Mouse (Mus musculus) midbrain, embryonic 11.5 days (tissue): ENCODE measurements around the gene Piwil4. TPM values are rescaled to one million over a fixed set of nuclear protein-coding genes. Genes with fewer than 3 reads are reported as not detected.

Experiments
- ATAC-seq: fragments of 200-750 bp; cut with Nextera tagmentation; 2 replicates; pipeline ENCODE4 v1.8.0; 2017; ENCODE audit warnings: moderate TSS enrichment, moderate library complexity; ENCODE audit not compliant: low FRiP score
- DNase-seq: peaks from one replicate; pipeline ENCODE4 v3.0.0; 2015; ENCODE audit warnings: low spot score; ENCODE audit errors: missing footprints
- H3K27ac ChIP-seq: fragments of 300-500 bp; sonication (generic); 2 replicates; pipeline ENCODE4 v1.5.1; 2014; ENCODE audit warnings: low read depth, low read length
- H3K27me3 ChIP-seq: fragments of 300-500 bp; sonication (generic); 2 replicates; pipeline ENCODE4 v1.6.1; 2014; ENCODE audit warnings: mild to moderate bottlenecking, low read length, moderate library complexity, mixed read lengths; ENCODE audit not compliant: control insufficient read depth, insufficient read depth
- H3K36me3 ChIP-seq: fragments of 300-500 bp; sonication (generic); 2 replicates; pipeline ENCODE4 v1.6.1; 2014; ENCODE audit warnings: mild to moderate bottlenecking, low read length, moderate library complexity, mixed read lengths; ENCODE audit not compliant: control insufficient read depth, insufficient read depth
- H3K4me1 ChIP-seq: fragments of 300-500 bp; sonication (generic); 2 replicates; pipeline ENCODE4 v1.6.1; 2014; ENCODE audit warnings: low read length; ENCODE audit not compliant: control insufficient read depth, insufficient read depth
- H3K4me2 ChIP-seq: fragments of 300-500 bp; sonication (generic); 2 replicates; pipeline ENCODE4 v1.6.1; 2014; ENCODE audit warnings: mild to moderate bottlenecking, moderate library complexity
- H3K4me3 ChIP-seq: fragments of 300-500 bp; sonication (generic); 2 replicates; pipeline ENCODE4 v1.5.1; 2014; ENCODE audit warnings: low read depth, low read length
- H3K9ac ChIP-seq: fragments of 300-500 bp; sonication (generic); 2 replicates; pipeline ENCODE4 v1.6.1; 2014; ENCODE audit warnings: low read length
- H3K9me3 ChIP-seq: fragments of 300-500 bp; sonication (generic); 2 replicates; pipeline ENCODE4 v1.6.1; 2016; ENCODE audit warnings: low read length; ENCODE audit not compliant: control insufficient read depth
- WGBS: fragments of 180-500 bp; shearing (Covaris S2); extraction: QIAGEN DNeasy Blood & Tissue Kit; methylation state at CpG from one replicate; pipeline ENCODE4 v1.1.7; 2014; 5-methylcytosine and 5-hydroxymethylcytosine counted together
- polyA plus RNA-seq: library from polyadenylated mRNA; unstranded; fragments of >200 nt; fragmentation: Nextera tagmentation; extraction: Ambion mirVana; gene quantifications from 2 replicates; pipeline ENCODE4 v1.2.1, GENCODE M21; 2014

Piwil4 gene
- polyA plus RNA-seq, 1 experiment from 2014 or later: 0.08 TPM

DNA sequence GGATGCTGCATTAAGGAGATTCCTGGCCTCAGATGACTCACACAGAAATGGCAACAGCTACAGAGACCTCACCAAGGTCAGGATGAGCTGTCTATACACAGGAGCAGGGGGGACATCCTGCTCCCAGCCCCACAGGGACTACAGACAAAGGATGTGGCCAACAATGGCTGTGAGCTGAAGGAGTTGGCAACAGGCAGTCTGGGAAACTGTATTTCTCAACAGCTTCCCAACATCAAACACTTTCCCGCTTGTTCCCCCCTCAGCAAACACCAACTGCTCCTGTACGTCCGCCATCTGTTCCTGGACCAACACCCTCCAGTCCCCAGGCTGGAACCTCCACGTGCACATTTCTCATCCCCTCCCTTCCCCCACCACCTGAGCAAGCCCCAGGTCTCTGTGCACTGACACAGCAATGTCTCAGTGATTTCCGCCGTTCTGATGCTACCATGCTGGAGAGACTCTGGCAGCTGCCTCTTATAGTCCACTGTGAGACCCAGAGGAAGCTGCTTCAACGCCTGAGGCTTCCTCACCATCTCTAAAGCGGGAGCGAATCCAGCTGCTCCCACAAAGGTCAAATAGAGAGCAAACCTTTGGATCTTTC, 9.5 kb downstream of the Piwil4 start:
- 65% methylated on average over 9 of the region's 9 CpGs for WGBS

DNA sequence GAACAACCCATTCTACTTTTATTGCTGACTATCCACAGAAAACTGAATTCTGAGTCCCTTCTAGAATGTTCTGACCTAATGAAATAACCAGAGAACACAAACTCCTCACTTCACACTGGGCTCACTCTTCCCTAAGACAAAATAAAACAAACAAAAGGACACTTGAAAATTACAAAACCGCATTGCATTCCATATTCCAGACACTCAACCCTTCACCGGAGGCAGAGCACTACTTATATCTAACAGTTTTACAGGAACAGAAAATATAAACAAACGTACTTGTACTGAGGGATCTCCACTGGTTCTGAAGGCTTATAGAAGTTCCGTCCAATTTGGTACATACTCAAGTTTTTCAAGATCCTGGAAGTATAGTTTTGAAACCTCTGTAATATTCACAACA, 12.2 kb downstream of the Piwil4 start:
- H3K4me1 ChIP-seq: no peaks in the 10 kb centered on the region
- H3K27ac ChIP-seq: no peak overlapping the region
- DNase-seq (no peak), ATAC-seq (no peak)
- no peaks in the 10 kb centered on the region for H3K36me3 ChIP-seq
- H3K27me3 ChIP-seq: no peaks in the 10 kb centered on the region
- no peak overlapping the region for H3K9ac ChIP-seq
- WGBS: 88% methylated on average over 4 of the region's 4 CpGs
- no peak overlapping the region for H3K4me3 ChIP-seq
- no peaks in the 10 kb centered on the region for H3K9me3 ChIP-seq
- H3K4me2 ChIP-seq: no peak overlapping the region

More for the DNA sequence above, 9.5 kb downstream of the Piwil4 start:
- no peak overlapping the region for H3K4me3 ChIP-seq
- no peak overlapping the region for H3K9ac ChIP-seq
- no peaks in the 10 kb centered on the region for H3K27me3 ChIP-seq
- no peaks in the 10 kb centered on the region for H3K36me3 ChIP-seq
- no peaks in the 10 kb centered on the region for H3K4me1 ChIP-seq
- H3K27ac ChIP-seq: no peak overlapping the region
- H3K4me2 ChIP-seq: no peak overlapping the region
- DNase-seq (no peak), ATAC-seq (0 out of 2 replicates have a peak, but pooled peaks have one; percentile 24)
- no peaks in the 10 kb centered on the region for H3K9me3 ChIP-seq

DNA sequence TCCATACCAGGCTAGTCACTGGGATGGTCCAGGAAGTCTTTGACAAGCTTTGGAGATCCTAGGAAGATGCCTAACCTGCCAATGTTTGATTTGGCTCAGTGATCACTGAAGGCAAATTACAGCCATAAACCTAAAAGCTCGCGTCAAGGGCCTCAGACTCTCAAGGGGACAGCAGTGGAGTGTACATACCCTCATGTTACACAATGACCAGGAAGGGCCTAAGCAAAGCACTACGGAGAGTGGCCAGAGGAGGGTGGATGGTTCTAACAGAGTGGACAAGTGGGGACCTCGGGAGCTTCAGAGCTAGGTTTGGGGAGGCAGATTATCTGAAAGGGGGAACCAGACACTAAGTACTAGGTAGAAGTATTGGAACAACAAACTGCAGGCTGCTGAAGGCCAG, 13.9 kb downstream of the Piwil4 start:
- 89% methylated on average over 4 of the region's 4 CpGs for WGBS
- no peaks in the 10 kb centered on the region for H3K36me3 ChIP-seq
- H3K4me3 ChIP-seq: no peak overlapping the region
- no peaks in the 10 kb centered on the region for H3K27me3 ChIP-seq
- DNase-seq: no peak
- ATAC-seq: no peak
- H3K27ac ChIP-seq: no peak overlapping the region
- no peaks in the 10 kb centered on the region for H3K9me3 ChIP-seq
- no peaks in the 10 kb centered on the region for H3K4me1 ChIP-seq
- no peak overlapping the region for H3K4me2 ChIP-seq
- H3K9ac ChIP-seq: no peak overlapping the region

DNA sequence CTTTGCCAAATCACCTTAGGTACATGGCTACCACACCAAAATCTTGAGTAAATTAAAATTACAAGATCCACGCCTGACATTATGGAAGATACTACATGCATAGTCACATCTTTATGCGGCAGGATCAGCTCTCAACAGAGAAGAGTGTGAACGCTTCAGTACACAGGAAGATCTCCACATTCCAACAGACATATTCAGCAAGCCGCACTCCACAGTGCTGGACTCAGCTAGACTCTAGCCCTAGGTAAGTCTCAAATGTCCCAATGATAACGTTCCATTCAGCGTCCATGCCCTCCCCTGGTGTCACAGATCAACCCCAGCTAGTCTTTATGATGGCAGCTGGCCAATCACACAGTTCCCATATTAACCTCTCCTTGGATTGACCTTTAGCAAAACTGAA, 14.5 kb downstream of the Piwil4 start:
- DNase-seq (no peak), ATAC-seq (no peak)
- Histone ChIP-seq H3K4me3 (no peak overlapping the region), H3K4me2 (no peak overlapping the region), H3K9ac (no peak overlapping the region), H3K9me3 (no peaks in the 10 kb centered on the region), H3K27ac (no peak overlapping the region), H3K36me3 (no peaks in the 10 kb centered on the region), H3K4me1 (no peaks in the 10 kb centered on the region), H3K27me3 (no peaks in the 10 kb centered on the region; the same call in 1 of the 2 replicates)
- 89% methylated on average over 6 of the region's 6 CpGs for WGBS

GRCm38 (mm10) chr9:14724755-14725420, 15.6 kb downstream of the Piwil4 start:
- H3K27me3 ChIP-seq: no peaks in the 10 kb centered on the region; the same call in 1 of the 2 replicates
- H3K27ac ChIP-seq: no peak overlapping the region
- H3K9me3 ChIP-seq: no peaks in the 10 kb centered on the region
- H3K4me1 ChIP-seq: no peaks in the 10 kb centered on the region
- H3K36me3 ChIP-seq: no peaks in the 10 kb centered on the region
- ATAC-seq (no peak), DNase-seq (no peak)
- no peak overlapping the region for H3K9ac ChIP-seq
- H3K4me3 ChIP-seq: no peak overlapping the region
- no peak overlapping the region for H3K4me2 ChIP-seq
- 75% methylated on average over 5 of the region's 5 CpGs for WGBS

- H3K4me1 ChIP-seq: no peaks in the 10 kb centered on the region
- no peak overlapping the region for H3K27ac ChIP-seq
- H3K36me3 ChIP-seq: no peaks in the 10 kb centered on the region
- H3K9ac ChIP-seq: no peak overlapping the region
- ATAC-seq: no peak
- no peak overlapping the region for H3K4me2 ChIP-seq
- H3K9me3 ChIP-seq: no peaks in the 10 kb centered on the region
- WGBS: 78% methylated on average over 5 of the region's 5 CpGs
- H3K27me3 ChIP-seq: no peaks in the 10 kb centered on the region; the same call in 1 of the 2 replicates
- no peak overlapping the region for H3K4me3 ChIP-seq
- no peak for DNase-seq
Observed at GRCm38 (mm10) chr9:14721610-14722009, 18.9 kb downstream of the Piwil4 start.

GRCm38 (mm10) chr9:14720384-14720783, 20.1 kb downstream of the Piwil4 start:
- Histone ChIP-seq H3K27me3 (no peaks in the 10 kb centered on the region; the same call in 1 of the 2 replicates), H3K27ac (no peak overlapping the region), H3K4me1 (no peaks in the 10 kb centered on the region), H3K9me3 (no peaks in the 10 kb centered on the region), H3K4me3 (no peak overlapping the region), H3K36me3 (no peaks in the 10 kb centered on the region), H3K9ac (no peak overlapping the region), H3K4me2 (no peak overlapping the region)
- no peak for DNase-seq
- no peak for ATAC-seq
- WGBS: 66% methylated on average over 2 of the region's 2 CpGs

DNA sequence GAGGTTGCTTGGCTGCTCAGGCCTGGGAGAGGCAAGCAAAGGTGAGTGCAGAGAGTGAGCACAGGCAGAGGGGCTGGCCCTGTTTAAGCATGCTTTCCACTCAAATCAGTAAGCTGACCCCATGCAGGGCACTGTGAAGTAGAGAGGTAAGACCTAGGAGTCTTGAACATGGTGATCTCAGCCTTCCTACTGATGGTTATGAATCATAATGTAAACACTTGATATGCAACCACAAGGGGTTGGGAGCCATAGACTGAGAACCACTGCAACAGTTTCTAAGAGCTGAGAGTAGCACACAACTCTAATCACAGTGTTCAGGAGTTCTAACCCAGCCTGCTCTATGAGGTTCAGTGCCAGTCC, 22.2 kb downstream of the Piwil4 start:
- Histone ChIP-seq H3K9ac (no peak overlapping the region), H3K4me2 (no peak overlapping the region), H3K4me1 (no peaks in the 10 kb centered on the region), H3K27me3 (no peaks in the 10 kb centered on the region; the same call in 1 of the 2 replicates), H3K36me3 (no peaks in the 10 kb centered on the region), H3K4me3 (no peak overlapping the region), H3K9me3 (no peaks in the 10 kb centered on the region), H3K27ac (no peak overlapping the region)
- no peak for ATAC-seq
- no peak for DNase-seq

GRCm38 (mm10) chr9:14717689-14718331, 22.7 kb downstream of the Piwil4 start:
- Histone ChIP-seq H3K27me3 (no peaks in the 10 kb centered on the region; the same call in 1 of the 2 replicates), H3K27ac (no peak overlapping the region)
- peak; percentile 30; the same call in 1 of the 2 replicates for ATAC-seq

More at GRCm38 (mm10) chr9:14717689-14718331, 22.7 kb downstream of the Piwil4 start:
- no peaks in the 10 kb centered on the region for H3K36me3 ChIP-seq
- no peaks in the 10 kb centered on the region for H3K9me3 ChIP-seq
- 61% methylated on average over 14 of the region's 14 CpGs for WGBS
- DNase-seq: no peak
- H3K4me3 ChIP-seq: no peak overlapping the region
- H3K4me2 ChIP-seq: no peak overlapping the region
- no peak overlapping the region for H3K9ac ChIP-seq
- H3K4me1 ChIP-seq: no peaks in the 10 kb centered on the region
